8 mouse cellular contexts compared by ENCODE assay signal in genomic region chr15:102406196-102406911, GRCm38 (mm10). TPM values are rescaled to one million over a fixed set of nuclear protein-coding genes. Genes with fewer than 3 reads are reported as not detected.
DNase-seq lines count a peak whose midpoint lies in the region; ATAC-seq and TF ChIP-seq lines count a peak whose summit lies in the region.

No protein-coding gene starts in this region.

- H3K27me3 ChIP-seq in hindbrain, embryonic 14.5 days (ENCODE audit: control insufficient read depth, insufficient read depth, low read length), result no peaks in the 10 kb centered on the region
- no peaks in the 10 kb centered on the region for H3K27me3 ChIP-seq in small intestine, adult 2 months (ENCODE audit: control insufficient read depth, insufficient read depth, low read length)

- peak overlapping the region; percentile 60 for H3K4me2 ChIP-seq in hindbrain, embryonic 14.5 days (replicated peaks)

- ATAC-seq in hindbrain, embryonic 14.5 days (ENCODE audit: low FRiP score), result no peak
- peak; percentile 31 for ATAC-seq in megakaryocyte, adult 5-6 weeks (ENCODE audit: poor library complexity, severe bottlenecking)
- ATAC-seq in activated CD4-positive, CD25-positive, alpha-beta regulatory T cell, adult 4 months, result no peak

- H3K9ac ChIP-seq in hindbrain, embryonic 14.5 days, result peak overlapping the region; percentile 85

- peaks cover 36% of the 10 kb centered on the region for H3K36me3 ChIP-seq in hindbrain, embryonic 14.5 days (replicated peaks; ENCODE audit: control insufficient read depth, insufficient read depth)
- H3K36me3 ChIP-seq in small intestine, adult 2 months (ENCODE audit: control insufficient read depth, insufficient read depth, low read length), result peaks cover 23% of the 10 kb centered on the region

- peak overlapping the region; percentile 86 for H3K4me3 ChIP-seq in hindbrain, embryonic 14.5 days (replicated peaks; ENCODE audit: low read length)
- peak overlapping the region; percentile 65 for H3K4me3 ChIP-seq in left cerebral cortex, adult 2 months
- peak overlapping the region; percentile 62 for H3K4me3 ChIP-seq in small intestine, adult 2 months (ENCODE audit: low read depth, low read length)

- H3K4me1 ChIP-seq in hindbrain, embryonic 14.5 days (replicated peaks; ENCODE audit: control insufficient read depth, insufficient read depth, low read length), result peaks cover 40% of the 10 kb centered on the region
- H3K4me1 ChIP-seq in small intestine, adult 2 months (ENCODE audit: control insufficient read depth, insufficient read depth, insufficient read length, low read length), result peaks cover 19% of the 10 kb centered on the region

- peak; percentile 48 for DNase-seq in WW6 (ENCODE audit: low read depth, low spot score)
- peak; percentile 78 to 86 for DNase-seq in cerebellum, postnatal 10 days
- peak; percentile 25 to 44 for DNase-seq in frontal cortex, postnatal 25 days (ENCODE audit: low spot score in 2 of 2)
- peak; percentile 45 for DNase-seq in hindbrain, embryonic 14.5 days (ENCODE audit: low spot score)
- DNase-seq in left cerebral cortex, adult 2 months (ENCODE audit: extremely low spot score in 1 of 2, low spot score in 2 of 2), result peak; percentile 59 to 75

- no peak for TF ChIP-seq CTCF in left cerebral cortex, adult 2 months (IDR thresholded peaks at IDR 0.05)
- TF ChIP-seq CTCF in small intestine, adult 2 months (IDR thresholded peaks at IDR 0.05; ENCODE audit: extremely low read depth, insufficient read length, insufficient replicate concordance, low read depth, low read length), result no peak

- intact Hi-C loops in left cerebral cortex, adult 2 months (cut with DNase I), result loop anchor here (5.0 kb wide), 1 partner anchor 111 kb away; the partner anchor contains the start of genes Map3k12 and Tarbp2

- peak; percentile 29; the same call in 1 of the 2 replicates for TF ChIP-seq POLR2A in small intestine, adult 2 months (IDR thresholded peaks at IDR 0.05; ENCODE audit: low read depth, low read length)

- peak overlapping the region; percentile 94 for H3K27ac ChIP-seq in hindbrain, embryonic 14.5 days
- H3K27ac ChIP-seq in left cerebral cortex, adult 2 months, result peak overlapping the region; percentile 86
- 0 out of 2 replicates have a peak overlapping the region, but pooled peaks have one; percentile 20 for H3K27ac ChIP-seq in small intestine, adult 2 months (ENCODE audit: insufficient read depth, low read depth, low read length)

- H3K9me3 ChIP-seq in hindbrain, embryonic 14.5 days (ENCODE audit: control insufficient read depth, low read length), result no peaks in the 10 kb centered on the region

- WGBS in hindbrain, embryonic 14.5 days, result under 1% methylated on average over 33 of the region's 69 CpGs
- 2% methylated on average over 41 of the region's 69 CpGs for WGBS in small intestine, adult 2 months

RNA-seq across cellular contexts. Expression of gene Sp1, which starts 0.4 kb away (rescaled TPM):
- polyA plus RNA-seq in hindbrain, embryonic 14.5 days (2014; fragmentation: Nextera tagmentation; extraction: Ambion mirVana), result 5.3 and 6.2 TPM in 2 replicates
- 10 to 100 TPM; 26.8 to 27.2 TPM for total RNA-seq in left cerebral cortex, adult 2 months (2021)
- total RNA-seq in megakaryocyte, adult 5-6 weeks (2015), result 68.3 and 71.8 TPM in 2 replicates
- total RNA-seq in megakaryocyte, adult 5-6 weeks (2017), result 64.1 and 72.2 TPM in 2 replicates
- 7.0 and 13.8 TPM in 2 replicates for polyA plus RNA-seq in small intestine, adult 2 months (2012; rRNA removed)
- polyA plus RNA-seq in activated CD4-positive, CD25-positive, alpha-beta regulatory T cell, adult 4 months (2017; shearing (Covaris generic)), result 10 to 100 TPM; 20.6 to 21.6 TPM

RNA-seq across cellular contexts. Expression of gene Amhr2, which starts 38.8 kb away (rescaled TPM):
- 0.13 and 0.39 TPM in 2 replicates for polyA plus RNA-seq in hindbrain, embryonic 14.5 days (2014; fragmentation: Nextera tagmentation; extraction: Ambion mirVana)
- 1 to 10 TPM in 1 of 2 experiments, under 1 TPM in 1; 0.98 to 3.2 TPM for total RNA-seq in left cerebral cortex, adult 2 months (2021)
- not detected in 2 replicates for total RNA-seq in megakaryocyte, adult 5-6 weeks (2015)
- total RNA-seq in megakaryocyte, adult 5-6 weeks (2017), result not detected in 2 replicates
- polyA plus RNA-seq in small intestine, adult 2 months (2012; rRNA removed), result 0.18 and 2.7 TPM in 2 replicates
- polyA plus RNA-seq in activated CD4-positive, CD25-positive, alpha-beta regulatory T cell, adult 4 months (2017; shearing (Covaris generic)), result not detected

RNA-seq across cellular contexts. Expression of gene Sp7, which starts 39.4 kb away (rescaled TPM):
- 0.64 and 0.82 TPM in 2 replicates for polyA plus RNA-seq in hindbrain, embryonic 14.5 days (2014; fragmentation: Nextera tagmentation; extraction: Ambion mirVana)
- under 1 TPM; 0.27 to 0.61 TPM for total RNA-seq in left cerebral cortex, adult 2 months (2021)
- not detected in 2 replicates for total RNA-seq in megakaryocyte, adult 5-6 weeks (2015)
- not detected in 2 replicates for total RNA-seq in megakaryocyte, adult 5-6 weeks (2017)
- not detected in 2 replicates for polyA plus RNA-seq in small intestine, adult 2 months (2012; rRNA removed)
- not detected for polyA plus RNA-seq in activated CD4-positive, CD25-positive, alpha-beta regulatory T cell, adult 4 months (2017; shearing (Covaris generic))

RNA-seq across cellular contexts. Expression of gene Prr13, which starts 52.5 kb away (rescaled TPM):
- polyA plus RNA-seq in hindbrain, embryonic 14.5 days (2014; fragmentation: Nextera tagmentation; extraction: Ambion mirVana), result 98.3 and 105 TPM in 2 replicates
- total RNA-seq in left cerebral cortex, adult 2 months (2021), result 10 to 100 TPM; 46.1 to 47.6 TPM
- total RNA-seq in megakaryocyte, adult 5-6 weeks (2015), result 306 and 344 TPM in 2 replicates
- 197 and 215 TPM in 2 replicates for total RNA-seq in megakaryocyte, adult 5-6 weeks (2017)
- 351 and 585 TPM in 2 replicates for polyA plus RNA-seq in small intestine, adult 2 months (2012; rRNA removed)
- 1,000 to 10,000 TPM; 1,157 to 1,321 TPM for polyA plus RNA-seq in activated CD4-positive, CD25-positive, alpha-beta regulatory T cell, adult 4 months (2017; shearing (Covaris generic))

RNA-seq across cellular contexts. Expression of gene Aaas, which starts 55.8 kb away (rescaled TPM):
- 30.7 and 33.8 TPM in 2 replicates for polyA plus RNA-seq in hindbrain, embryonic 14.5 days (2014; fragmentation: Nextera tagmentation; extraction: Ambion mirVana)
- 10 to 100 TPM; 14.3 to 18.9 TPM for total RNA-seq in left cerebral cortex, adult 2 months (2021)
- 67.5 and 75.2 TPM in 2 replicates for total RNA-seq in megakaryocyte, adult 5-6 weeks (2015)
- total RNA-seq in megakaryocyte, adult 5-6 weeks (2017), result 64.3 and 100 TPM in 2 replicates
- 10.2 and 20.3 TPM in 2 replicates for polyA plus RNA-seq in small intestine, adult 2 months (2012; rRNA removed)
- 10 to 100 TPM; 45.7 to 48.7 TPM for polyA plus RNA-seq in activated CD4-positive, CD25-positive, alpha-beta regulatory T cell, adult 4 months (2017; shearing (Covaris generic))

Comparison
In these comparisons a context has a peak if more than half of its experiments do, and no peak if none do; other contexts are left out.
1. H3K27ac ChIP-seq: peak in every context shown above with its lines; median percentile 94 in hindbrain, embryonic 14.5 days; 86 in left cerebral cortex, adult 2 months; 20 in small intestine, adult 2 months.